ENCODE assay signal across 24 mouse cellular contexts in the genomic region with DNA sequence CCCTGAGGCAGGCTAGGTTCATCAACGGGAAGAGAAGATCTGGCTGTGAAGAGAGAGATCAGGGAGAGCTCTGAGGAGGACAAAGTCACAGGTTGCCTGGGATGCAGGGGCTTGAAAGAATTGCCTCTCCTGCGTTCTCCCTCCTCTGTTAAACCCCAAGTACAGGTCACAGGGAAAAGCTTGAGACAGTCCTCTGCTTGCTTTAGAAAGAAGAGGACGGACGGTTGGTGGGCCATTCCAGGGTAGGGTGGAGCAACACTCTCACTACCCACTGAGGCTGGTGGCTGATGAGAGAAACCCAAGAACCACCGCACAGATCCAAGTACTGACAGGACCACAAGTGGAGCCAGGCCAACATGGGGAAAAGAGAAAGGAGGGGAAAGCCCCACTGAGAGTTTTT. TPM values are rescaled to one million over a fixed set of nuclear protein-coding genes. Genes with fewer than 3 reads are reported as not detected.
DNase-seq lines count a peak whose midpoint lies in the region; ATAC-seq lines count a peak whose summit lies in the region.
"Had no signal": no experiment of that assay in that cellular context is flagged by ENCODE, and none has a peak within 500 bp of the region (broad histone marks: within the 10 kb centered on the region; RNA-seq: fewer than 3 reads in every experiment).

A gene (plus strand): TSS at position 301 of the 400 bp plus-strand sequence.

- H3K4me2 ChIP-seq in embryonic facial prominence, embryonic 13.5 days, result no peak within 1 kb of the TSS
- no peak within 1 kb of the TSS for H3K4me2 ChIP-seq in midbrain, embryonic 11.5 days
- no peak within 1 kb of the TSS for H3K4me2 ChIP-seq in midbrain, embryonic 15.5 days

- no peaks in the 10 kb centered on the region for H3K9me3 ChIP-seq in embryonic facial prominence, embryonic 13.5 days
- H3K9me3 ChIP-seq in embryonic facial prominence, embryonic 10.5 days, result no peaks in the 10 kb centered on the region
- no peaks in the 10 kb centered on the region for H3K9me3 ChIP-seq in megakaryocyte, embryonic 14.5 days
- H3K9me3 ChIP-seq in midbrain, embryonic 11.5 days (ENCODE audit: control insufficient read depth, low read length), result no peaks in the 10 kb centered on the region
- no peaks in the 10 kb centered on the region for H3K9me3 ChIP-seq in midbrain, embryonic 15.5 days
- H3K9me3 ChIP-seq: G1E had no signal

- H3K27ac ChIP-seq in embryonic facial prominence, embryonic 13.5 days, result peak within 1 kb of the TSS; percentile 33; the same call in 1 of the 2 replicates
- H3K27ac ChIP-seq in embryonic facial prominence, embryonic 10.5 days (replicated peaks), result no peak within 1 kb of the TSS
- no peak within 1 kb of the TSS for H3K27ac ChIP-seq in midbrain, embryonic 11.5 days (ENCODE audit: low read depth, low read length)
- no peak within 1 kb of the TSS for H3K27ac ChIP-seq in midbrain, embryonic 15.5 days

- DNase-seq in embryonic facial prominence, embryonic 10.5 days (ENCODE audit: low spot score), result no peak
- peak; percentile 59 for DNase-seq in midbrain, embryonic 11.5 days (ENCODE audit: low spot score, missing footprints)
- DNase-seq: adrenal gland, adult 2 months; adrenal gland, adult 8-10 months; adrenal gland, postnatal 10 days; adrenal gland, postnatal 14 days; adrenal gland, postnatal 25 days; adrenal gland, postnatal 36 days; B cell, adult 2 months; cerebellum, adult 11 months; cerebellum, adult 11-12 months; cerebellum, adult 18-20 months had no signal

- H3K36me3 ChIP-seq in embryonic facial prominence, embryonic 13.5 days, result no peaks in the 10 kb centered on the region
- no peaks in the 10 kb centered on the region for H3K36me3 ChIP-seq in embryonic facial prominence, embryonic 10.5 days (replicated peaks)
- H3K36me3 ChIP-seq in megakaryocyte, embryonic 14.5 days (replicated peaks; ENCODE audit: low read length), result no peaks in the 10 kb centered on the region
- H3K36me3 ChIP-seq in midbrain, embryonic 11.5 days (ENCODE audit: control insufficient read depth, insufficient read depth, low read length), result no peaks in the 10 kb centered on the region
- H3K36me3 ChIP-seq in midbrain, embryonic 15.5 days (replicated peaks), result no peaks in the 10 kb centered on the region
- H3K36me3 ChIP-seq: G1E had no signal

- no peak within 1 kb of the TSS for H3K9ac ChIP-seq in embryonic facial prominence, embryonic 13.5 days
- H3K9ac ChIP-seq in midbrain, embryonic 11.5 days (ENCODE audit: low read length), result no peak within 1 kb of the TSS
- no peak within 1 kb of the TSS for H3K9ac ChIP-seq in midbrain, embryonic 15.5 days

- no peak for ATAC-seq in embryonic facial prominence, embryonic 13.5 days (ENCODE audit: insufficient number of reproducible peaks, insufficient read depth, low FRiP score, low TSS enrichment, low read depth)
- no peak for ATAC-seq in megakaryocyte, adult 5-6 weeks (ENCODE audit: poor library complexity, severe bottlenecking)
- ATAC-seq in midbrain, embryonic 11.5 days (ENCODE audit: low FRiP score), result no peak
- ATAC-seq in midbrain, embryonic 15.5 days (replicated peaks), result no peak
- ATAC-seq: activated CD4-positive, CD25-positive, alpha-beta regulatory T cell, adult 4 months; CD4-positive, CD25-positive, alpha-beta regulatory T cell, adult 4 months; Patski had no signal

- H3K4me3 ChIP-seq in embryonic facial prominence, embryonic 13.5 days, result no peak within 1 kb of the TSS
- no peak within 1 kb of the TSS for H3K4me3 ChIP-seq in embryonic facial prominence, embryonic 10.5 days
- peak within 1 kb of the TSS; percentile 42 for H3K4me3 ChIP-seq in megakaryocyte, embryonic 14.5 days (replicated peaks)
- H3K4me3 ChIP-seq in midbrain, embryonic 11.5 days (ENCODE audit: low read depth, low read length), result no peak within 1 kb of the TSS
- no peak within 1 kb of the TSS for H3K4me3 ChIP-seq in midbrain, embryonic 15.5 days

- peaks cover 6% of the 10 kb centered on the region; the same call in 1 of the 2 replicates for H3K27me3 ChIP-seq in embryonic facial prominence, embryonic 13.5 days
- H3K27me3 ChIP-seq in embryonic facial prominence, embryonic 10.5 days (replicated peaks; ENCODE audit: low read depth, poor library complexity, severe bottlenecking), result peaks cover 17% of the 10 kb centered on the region; the same call in 1 of the 2 replicates
- H3K27me3 ChIP-seq in megakaryocyte, embryonic 14.5 days (replicated peaks), result peaks cover 10% of the 10 kb centered on the region
- no peaks in the 10 kb centered on the region for H3K27me3 ChIP-seq in midbrain, embryonic 11.5 days (ENCODE audit: control insufficient read depth, insufficient read depth, low read length)
- no peaks in the 10 kb centered on the region for H3K27me3 ChIP-seq in midbrain, embryonic 15.5 days (replicated peaks)

- 74% methylated on average over 5 of the region's 5 CpGs for WGBS in embryonic facial prominence, embryonic 13.5 days
- 82% methylated on average over 5 of the region's 5 CpGs for WGBS in embryonic facial prominence, embryonic 10.5 days
- 84% methylated on average over 5 of the region's 5 CpGs for WGBS in midbrain, embryonic 11.5 days
- WGBS in midbrain, embryonic 15.5 days, result 83% methylated on average over 5 of the region's 5 CpGs

- H3K4me1 ChIP-seq in embryonic facial prominence, embryonic 13.5 days, result peaks cover 39% of the 10 kb centered on the region
- H3K4me1 ChIP-seq in embryonic facial prominence, embryonic 10.5 days, result peaks cover 29% of the 10 kb centered on the region
- H3K4me1 ChIP-seq in megakaryocyte, embryonic 14.5 days, result peaks cover 88% of the 10 kb centered on the region
- H3K4me1 ChIP-seq in midbrain, embryonic 11.5 days (ENCODE audit: control insufficient read depth, insufficient read depth, low read length), result no peaks in the 10 kb centered on the region
- 0 out of 2 replicates have a peak, but pooled peaks cover 4% of the 10 kb centered on the region for H3K4me1 ChIP-seq in midbrain, embryonic 15.5 days

RNA-seq across cellular contexts. Expression of the gene that starts here (rescaled TPM):
- not detected in 2 replicates for polyA plus RNA-seq in embryonic facial prominence, embryonic 13.5 days (2015; fragmentation: Nextera tagmentation; extraction: Ambion mirVana)
- polyA plus RNA-seq in embryonic facial prominence, embryonic 10.5 days (2016; fragmentation: Nextera tagmentation; extraction: Ambion mirVana), result not detected in 2 replicates
- polyA plus RNA-seq in megakaryocyte, embryonic 14.5 days (2012; ENCODE audit: insufficient read depth, low replicate concordance), result not detected in 2 replicates
- not detected in 2 replicates for total RNA-seq in megakaryocyte, adult 5-6 weeks (2015)
- total RNA-seq in megakaryocyte, adult 5-6 weeks (2017), result not detected in 2 replicates
- polyA plus RNA-seq in midbrain, embryonic 11.5 days (2014; fragmentation: Nextera tagmentation; extraction: Ambion mirVana), result not detected in 2 replicates
- not detected in 2 replicates for polyA plus RNA-seq in midbrain, embryonic 15.5 days (2015; fragmentation: Nextera tagmentation; extraction: Ambion mirVana)
- total RNA-seq: adrenal gland, postnatal 25 days; CH12.LX; ES-E14; MEL had no signal
- polyA plus RNA-seq: activated CD4-positive, CD25-positive, alpha-beta regulatory T cell, adult 4 months; adrenal gland, adult 2 months; C2C12; CD4-positive, CD25-positive, alpha-beta regulatory T cell, adult 4 months; G1E; Patski had no signal

Comparison
In these comparisons a context has a peak if more than half of its experiments do, and no peak if none do; other contexts are left out.
1. Peak in DNase-seq in midbrain, embryonic 11.5 days; RNA of the gene not detected or under 1 TPM.